Mouse (Mus musculus) 416B (cell line): ENCODE results near the gene Msh3.
"Not testable (repeated sequence)": the region's sequence is repeated elsewhere in the genome, so short reads cannot be mapped to it uniquely, and the experiment has no call there.

Source experiments
- DNase-seq: peaks from one replicate; pipeline ENCODE4 v3.0.0; 2011; ENCODE audit warnings: low read depth

Msh3 gene

DNA sequence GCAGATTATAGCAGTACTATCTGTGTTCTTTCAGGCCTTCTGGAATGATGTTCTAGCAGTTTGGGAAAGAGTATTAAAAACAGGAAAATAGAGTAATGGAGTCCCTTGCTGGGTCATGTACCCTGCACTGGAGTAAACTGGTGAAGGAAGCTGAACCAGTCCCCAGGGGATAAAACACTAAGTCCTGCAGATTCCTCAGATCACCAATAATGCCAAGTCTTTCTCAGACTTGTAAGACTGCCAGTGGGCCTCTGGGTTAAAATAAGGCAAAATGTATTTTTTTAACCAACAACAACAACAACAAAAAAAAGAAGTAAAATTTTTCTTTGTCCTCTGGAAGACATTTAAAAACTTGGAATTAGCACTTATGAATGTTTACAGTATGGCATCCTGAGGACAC, 102.5 kb downstream of the Msh3 start:
- DNase-seq: no peak

DNA sequence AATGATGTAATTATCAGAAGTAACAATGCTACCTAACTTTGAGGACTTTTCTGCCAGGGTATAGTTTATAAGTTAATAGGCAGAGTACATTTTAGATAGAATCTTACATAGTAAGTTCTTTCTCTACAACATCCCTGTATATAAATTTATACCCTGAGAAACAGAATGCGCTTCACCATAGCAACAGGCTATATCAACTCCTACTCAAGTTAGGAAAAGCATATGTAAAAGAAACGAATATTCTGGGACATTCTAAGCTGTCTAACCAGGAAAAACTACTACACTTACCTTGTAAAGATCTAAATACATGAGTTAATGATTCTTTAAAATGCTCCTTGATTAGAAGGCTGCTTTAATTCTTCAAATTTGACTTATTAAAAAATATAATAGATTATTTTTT, 107.2 kb downstream of the Msh3 start:
- no peak for DNase-seq

GRCm38 (mm10) chr13:92246966-92247365, 107.8 kb downstream of the Msh3 start:
- DNase-seq: no peak

- no peak for DNase-seq
Observed at GRCm38 (mm10) chr13:92244731-92245130, 110.1 kb downstream of the Msh3 start.

DNA sequence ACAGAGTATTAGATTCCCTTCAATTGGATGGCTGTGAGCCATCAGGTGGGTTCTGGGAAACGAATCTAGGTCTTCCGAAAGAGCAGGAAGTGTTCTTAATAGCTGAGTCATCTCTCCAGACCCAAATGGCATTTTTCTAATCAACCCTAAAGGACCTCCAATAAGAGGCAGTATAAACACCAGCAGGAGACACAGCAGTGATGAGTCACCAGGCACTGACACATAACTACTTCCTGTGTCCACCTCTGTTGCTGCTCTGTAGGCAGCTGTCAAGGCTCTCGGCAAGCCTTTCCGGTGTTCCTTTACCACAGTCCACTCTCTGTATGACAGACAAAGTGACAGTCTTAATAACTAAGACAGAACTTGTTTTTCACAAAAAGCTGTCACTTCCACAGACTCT, 113.4 kb downstream of the Msh3 start:
- DNase-seq: peak; percentile 98

GRCm38 (mm10) chr13:92237887-92238286, 116.9 kb downstream of the Msh3 start:
- DNase-seq: no peak

- DNase-seq: no peak
Observed at GRCm38 (mm10) chr13:92237016-92237415, 117.8 kb downstream of the Msh3 start.

DNA sequence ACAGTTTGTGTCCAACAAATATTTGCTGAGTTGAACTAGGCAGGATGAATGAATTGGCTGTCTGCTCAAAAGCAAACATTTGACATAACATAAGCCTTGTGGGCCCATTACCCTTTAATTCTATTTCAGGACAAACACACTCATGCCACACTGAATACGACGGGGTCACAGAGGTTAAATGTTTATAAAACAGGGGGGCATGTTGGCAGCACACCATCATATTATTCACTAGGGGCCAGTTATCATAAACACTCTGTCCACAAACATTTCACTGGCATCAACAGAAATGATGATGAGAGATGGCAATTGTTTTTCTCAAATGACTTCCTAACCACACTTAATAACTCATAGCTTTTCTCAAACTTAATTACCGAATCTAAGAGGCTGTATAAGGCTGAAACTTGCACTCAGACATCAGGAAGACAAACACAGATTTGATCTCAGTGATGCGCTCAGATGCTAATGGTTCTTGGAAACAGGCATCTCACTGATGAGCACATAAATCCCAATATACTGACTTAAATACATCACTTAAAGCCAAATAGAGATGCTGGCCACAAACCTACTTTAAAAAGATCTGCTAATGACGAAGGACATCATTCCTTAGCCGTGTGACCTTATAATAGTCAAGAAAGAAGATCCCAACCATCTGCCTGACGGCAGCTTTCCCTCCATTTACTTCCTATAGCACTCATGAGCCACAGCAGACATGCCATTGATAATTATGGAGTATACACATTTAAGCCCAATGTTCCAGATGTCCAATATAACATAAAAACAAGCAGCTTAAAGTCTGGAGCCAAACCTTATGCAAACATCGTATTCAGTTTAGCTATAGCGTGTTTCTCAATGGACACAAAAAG, 122.5 kb downstream of the Msh3 start:
- DNase-seq: no peak

DNA sequence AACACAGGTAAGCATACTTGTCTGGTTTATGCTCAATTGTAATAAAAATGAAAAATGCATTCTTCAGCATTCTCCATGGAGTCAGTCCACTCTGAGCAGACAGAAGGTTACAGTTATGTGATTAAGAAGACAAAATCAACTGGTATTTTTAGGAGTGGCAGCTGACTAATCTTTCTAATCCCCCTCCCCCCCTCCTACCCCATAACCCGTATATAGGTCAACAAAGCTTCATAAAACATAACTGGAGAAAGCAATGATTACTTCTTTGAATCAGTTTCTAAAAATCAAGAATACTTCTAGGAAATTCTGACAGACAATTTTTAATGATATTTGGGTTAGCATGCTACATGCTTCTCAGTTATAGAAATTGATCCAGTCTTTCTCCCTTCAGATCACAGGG, 126.8 kb downstream of the Msh3 start:
- DNase-seq: no peak

DNA sequence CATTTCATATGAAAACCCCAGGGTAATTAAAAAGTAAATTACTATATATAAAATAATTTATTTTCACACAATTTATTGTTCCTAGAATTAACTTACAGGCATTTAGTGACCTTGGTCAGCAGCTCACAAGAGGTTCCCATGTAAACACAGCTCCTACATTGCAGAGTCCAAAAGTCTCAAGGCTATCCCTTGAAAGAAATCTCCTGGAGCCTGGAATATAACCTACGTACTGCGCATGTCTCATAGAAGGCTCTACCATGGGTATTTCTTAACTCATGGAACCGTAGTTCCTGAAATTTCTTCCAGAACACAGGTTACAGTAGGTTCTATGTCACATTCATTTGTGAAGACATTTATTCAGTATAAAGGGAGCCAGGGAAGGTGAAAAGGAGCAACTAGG, 131.2 kb downstream of the Msh3 start:
- no peak for DNase-seq

GRCm38 (mm10) chr13:92222763-92223162, 132.0 kb downstream of the Msh3 start:
- DNase-seq: no peak

DNA sequence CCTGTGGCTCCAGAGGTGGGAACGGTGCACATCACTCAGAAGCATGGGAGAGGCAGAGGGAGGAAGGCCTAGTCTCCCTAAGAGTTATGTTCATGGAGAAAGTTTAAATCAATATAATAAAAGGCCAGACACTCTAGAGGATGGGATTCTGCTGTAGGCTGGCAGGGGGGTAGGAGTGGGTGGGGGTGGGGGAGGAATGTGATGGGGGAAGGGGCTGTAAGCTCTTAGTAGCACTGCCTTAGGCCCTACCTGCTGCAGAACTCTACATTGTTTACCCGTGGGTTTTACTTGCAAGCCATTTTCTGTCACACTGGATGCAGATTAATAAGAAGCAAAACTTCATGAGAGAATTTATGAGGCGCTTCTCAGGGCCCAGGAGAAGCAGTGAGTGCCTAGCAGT, 135.0 kb downstream of the Msh3 start:
- no peak for DNase-seq

DNA sequence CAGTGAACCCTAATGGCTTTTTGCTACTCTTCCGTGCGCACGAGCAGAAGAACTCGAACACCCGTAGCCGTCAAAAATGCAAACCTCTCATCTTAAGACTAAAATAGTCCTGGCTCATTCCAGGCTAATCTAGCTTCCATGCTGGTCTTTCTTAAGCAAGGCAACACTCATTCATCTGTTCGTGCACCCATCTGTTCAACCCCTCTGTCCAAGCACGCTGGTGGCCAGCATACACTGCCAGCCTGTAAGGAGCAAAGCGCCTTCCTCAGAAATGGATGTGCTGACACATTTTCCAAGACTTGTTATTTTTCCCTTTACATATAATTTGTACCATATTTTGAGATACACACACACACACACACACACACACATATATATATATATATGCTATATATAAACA, 137.6 kb downstream of the Msh3 start:
- no peak for DNase-seq

DNA sequence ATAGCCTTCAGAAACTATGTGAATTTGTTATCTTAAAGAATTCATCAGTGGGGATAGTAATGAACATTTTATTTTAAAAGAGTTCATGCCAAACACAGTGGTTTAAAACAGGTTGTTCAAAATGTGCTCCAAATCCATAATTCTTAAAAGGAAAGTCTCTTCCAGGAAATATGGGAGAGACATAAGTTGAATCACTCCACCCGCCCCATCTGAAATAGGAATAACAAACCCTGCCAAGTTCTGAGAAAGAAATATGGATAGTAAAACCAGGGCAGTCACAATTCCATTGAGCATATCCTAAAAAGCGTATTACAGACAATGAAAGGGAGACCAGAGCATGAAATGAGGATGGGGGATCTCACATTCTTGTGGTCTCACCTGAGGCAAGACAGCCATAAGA, 157.9 kb downstream of the Msh3 start:
- no peak for DNase-seq

DNA sequence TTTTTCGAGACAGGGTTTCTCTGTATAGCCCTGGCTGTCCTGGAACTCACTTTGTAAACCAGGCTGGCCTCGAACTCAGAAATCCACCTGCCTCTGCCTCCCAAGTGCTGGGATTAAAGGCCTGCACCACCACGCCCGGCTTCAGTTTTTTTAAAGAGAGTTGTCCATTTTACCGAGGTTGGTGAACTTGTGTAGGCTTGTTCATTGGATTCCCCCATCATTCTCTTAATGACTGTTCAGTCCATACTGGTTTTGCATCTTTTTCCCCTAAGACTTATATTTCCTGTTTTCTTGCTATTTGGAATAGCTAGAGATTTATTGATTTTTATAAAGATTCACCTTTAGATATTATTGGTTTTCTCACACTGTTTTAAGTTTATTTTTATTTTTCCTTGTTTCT, 161.0 kb downstream of the Msh3 start:
- DNase-seq: not testable (repeated sequence)

DNA sequence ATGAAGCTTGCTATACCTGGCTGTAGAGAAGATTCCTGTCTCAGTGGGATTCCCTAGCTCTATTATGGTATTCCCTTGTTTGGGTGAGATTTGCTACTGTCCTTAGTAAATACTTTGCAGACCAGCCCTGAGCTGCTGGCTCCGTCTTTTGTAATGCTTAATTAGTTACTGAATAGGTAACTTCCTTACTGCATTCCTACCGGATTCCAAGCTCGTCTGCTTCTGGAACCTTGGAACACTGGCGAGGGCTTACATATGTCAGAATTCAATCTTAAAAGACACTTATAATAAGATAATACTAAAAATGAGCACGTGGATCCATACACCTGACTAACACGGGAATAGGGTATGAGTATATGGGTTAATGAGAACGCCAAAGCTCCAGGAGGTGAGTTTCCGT, 182.1 kb downstream of the Msh3 start:
- not testable (repeated sequence) for DNase-seq
